ENCODE assay signal across 8 mouse cellular contexts in the genomic region with DNA sequence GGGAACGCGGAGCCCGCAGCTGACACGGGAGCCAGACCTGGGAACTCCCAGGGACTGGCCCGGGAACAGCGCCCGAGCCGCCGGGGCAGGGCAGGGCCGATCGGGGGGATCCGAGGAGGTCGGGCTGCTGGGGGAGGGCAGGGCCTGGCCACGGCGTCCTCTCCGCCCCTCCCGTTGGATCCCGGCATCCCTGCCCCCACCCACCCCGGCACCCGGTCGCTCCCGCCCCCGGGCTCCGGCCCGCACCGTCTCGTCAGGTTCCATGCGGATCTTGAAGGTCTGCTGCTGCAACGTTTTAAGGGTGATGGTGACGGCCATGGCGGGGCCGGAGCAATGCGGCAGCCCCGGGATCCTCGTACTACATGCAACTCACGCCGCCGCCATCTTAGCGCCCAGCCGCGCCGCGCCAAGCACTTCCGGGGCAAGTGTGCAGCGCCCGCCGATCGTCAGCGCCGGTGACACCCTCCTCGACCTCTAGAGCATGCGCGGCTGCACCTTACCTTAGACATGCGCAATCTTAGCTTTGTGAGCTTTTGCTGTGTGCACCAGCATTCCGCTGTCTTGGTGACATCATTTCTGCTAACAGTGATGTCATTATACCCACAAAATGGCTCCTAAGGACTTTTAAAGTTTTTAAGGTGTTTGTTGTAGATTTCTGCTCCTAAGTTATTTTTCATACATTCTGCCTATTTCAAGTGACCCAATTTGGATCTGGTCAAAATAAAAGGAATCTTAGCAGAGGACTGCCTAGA. TPM values are rescaled to one million over a fixed set of nuclear protein-coding genes. Genes with fewer than 3 reads are reported as not detected.
A peak's percentile ranks its signal among the peaks of the same experiment; 100 is the strongest.
DNase-seq lines count a peak whose midpoint lies in the region; ATAC-seq and TF ChIP-seq lines count a peak whose summit lies in the region.

Gene Rad23a (minus strand): TSS at position 418 of the 752 bp plus-strand sequence.

- WGBS in kidney, embryonic 14.5 days = under 1% methylated on average over 51 of the region's 55 CpGs
- WGBS in limb, embryonic 15.5 days = under 1% methylated on average over 55 of the region's 55 CpGs

- H3K9me3 ChIP-seq in kidney, embryonic 14.5 days (ENCODE audit: control insufficient read depth, low read length) = no peaks in the 10 kb centered on the region
- H3K9me3 ChIP-seq in limb, embryonic 15.5 days = no peaks in the 10 kb centered on the region

- H3K9ac ChIP-seq in kidney, embryonic 14.5 days (ENCODE audit: low read depth, low read length) = peak within 1 kb of the TSS; percentile 96
- peak within 1 kb of the TSS; percentile 85 for H3K9ac ChIP-seq in limb, embryonic 15.5 days

- H3K4me1 ChIP-seq in bone marrow macrophage, adult 2 months (ENCODE audit: control insufficient read depth, insufficient read depth, low read length) = peaks cover 22% of the 10 kb centered on the region
- no peaks in the 10 kb centered on the region; the same call in none of the 2 replicates for H3K4me1 ChIP-seq in embryonic fibroblast, embryonic 13.5 days (ENCODE audit: control insufficient read depth, insufficient read depth, low read length)
- H3K4me1 ChIP-seq in kidney, embryonic 14.5 days (ENCODE audit: control insufficient read depth, insufficient read depth, low read length) = peaks cover 41% of the 10 kb centered on the region
- peaks cover 57% of the 10 kb centered on the region for H3K4me1 ChIP-seq in limb, embryonic 15.5 days

- TF ChIP-seq POLR2A in bone marrow macrophage, adult 2 months (IDR thresholded peaks at IDR 0.05; ENCODE audit: borderline replicate concordance, low read depth, low read length) = no peak
- peak; percentile 92 for TF ChIP-seq POLR2A in embryonic fibroblast, embryonic 13.5 days (IDR thresholded peaks at IDR 0.05; ENCODE audit: low read depth, low read length)

- peaks cover 74% of the 10 kb centered on the region for H3K36me3 ChIP-seq in kidney, embryonic 14.5 days (ENCODE audit: control insufficient read depth, insufficient read depth, low read length)
- H3K36me3 ChIP-seq in limb, embryonic 15.5 days = peaks cover 72% of the 10 kb centered on the region

- H3K27ac ChIP-seq in bone marrow macrophage, adult 2 months (ENCODE audit: insufficient read depth, low read depth, low read length) = peak within 1 kb of the TSS; percentile 84
- peak within 1 kb of the TSS; percentile 64 for H3K27ac ChIP-seq in embryonic fibroblast, embryonic 13.5 days (ENCODE audit: insufficient read depth, low read length)
- peak within 1 kb of the TSS; percentile 90 for H3K27ac ChIP-seq in kidney, embryonic 14.5 days (ENCODE audit: low read depth, low read length)
- peak within 1 kb of the TSS; percentile 91 for H3K27ac ChIP-seq in limb, embryonic 15.5 days

- DNase-seq in A20 (ENCODE audit: low read depth, low spot score) = peak; percentile 96
- DNase-seq in heart, adult 9 months (ENCODE audit: low spot score in 2 of 2) = peak; percentile 89
- peak; percentile 84 to 87 for DNase-seq in monocyte, adult 2 months (ENCODE audit: low read depth in 1 of 2, low spot score in 2 of 2)
- DNase-seq in spleen, postnatal 36 days (ENCODE audit: low spot score in 2 of 2) = peak; percentile 92 to 93

- peak; percentile 93 for ATAC-seq in kidney, embryonic 14.5 days (ENCODE audit: low FRiP score, low TSS enrichment)
- ATAC-seq in limb, embryonic 15.5 days (ENCODE audit: insufficient number of reproducible peaks, low FRiP score, low TSS enrichment, low read depth) = peak; percentile 88

- no peak for TF ChIP-seq CTCF in bone marrow macrophage, adult 2 months (IDR thresholded peaks at IDR 0.05; ENCODE audit: low read depth, low read length)
- no peak for TF ChIP-seq CTCF in embryonic fibroblast, embryonic 13.5 days (IDR thresholded peaks at IDR 0.05; ENCODE audit: borderline replicate concordance, insufficient read depth, low read length)

- H3K27me3 ChIP-seq in kidney, embryonic 14.5 days (ENCODE audit: control insufficient read depth, insufficient read depth, low read length) = no peaks in the 10 kb centered on the region
- H3K27me3 ChIP-seq in limb, embryonic 15.5 days = no peaks in the 10 kb centered on the region

- H3K4me3 ChIP-seq in bone marrow macrophage, adult 2 months (ENCODE audit: insufficient read depth, low read length) = peak within 1 kb of the TSS; percentile 83
- H3K4me3 ChIP-seq in embryonic fibroblast, embryonic 13.5 days (ENCODE audit: insufficient read depth, low read length) = peak within 1 kb of the TSS; percentile 77
- peak within 1 kb of the TSS; percentile 90 for H3K4me3 ChIP-seq in kidney, embryonic 14.5 days (ENCODE audit: low read length)
- peak within 1 kb of the TSS; percentile 84 for H3K4me3 ChIP-seq in limb, embryonic 15.5 days

- H3K4me2 ChIP-seq in kidney, embryonic 14.5 days (replicated peaks; ENCODE audit: low read depth, low read length) = peak within 1 kb of the TSS; percentile 71
- peak within 1 kb of the TSS; percentile 64 for H3K4me2 ChIP-seq in limb, embryonic 15.5 days

RNA-seq across cellular contexts. Expression of gene Rad23a, which starts in this region (rescaled TPM):
- polyA plus RNA-seq in bone marrow macrophage, adult 2 months (2012; ENCODE audit: insufficient read depth, insufficient read length, missing spikeins) = 49.1 and 54.0 TPM in 2 replicates
- polyA plus RNA-seq in embryonic fibroblast, embryonic 13.5 days (2011; ENCODE audit: insufficient read length, low read depth, missing spikeins) = 57.6 and 61.7 TPM in 2 replicates
- 124 and 125 TPM in 2 replicates for polyA plus RNA-seq in kidney, embryonic 14.5 days (2014; fragmentation: Nextera tagmentation; extraction: Ambion mirVana)
- polyA plus RNA-seq in limb, embryonic 15.5 days (2015; fragmentation: Nextera tagmentation; extraction: Ambion mirVana) = 102 and 122 TPM in 2 replicates

Comparison
In these comparisons a context has a peak if more than half of its experiments do, and no peak if none do; other contexts are left out.
1. Peak in every context shown above with its lines: DNase-seq, ATAC-seq, H3K4me3 ChIP-seq and H3K27ac ChIP-seq.